Mouse (Mus musculus): ENCODE measurements around the gene Lmo2. TPM values are rescaled to one million over a fixed set of nuclear protein-coding genes. Genes with fewer than 3 reads are reported as not detected.

The Lmo2 gene
- total and polyA plus RNA-seq, 3 experiments, result 43.3 to 108 (median 63.6) TPM

DNA sequence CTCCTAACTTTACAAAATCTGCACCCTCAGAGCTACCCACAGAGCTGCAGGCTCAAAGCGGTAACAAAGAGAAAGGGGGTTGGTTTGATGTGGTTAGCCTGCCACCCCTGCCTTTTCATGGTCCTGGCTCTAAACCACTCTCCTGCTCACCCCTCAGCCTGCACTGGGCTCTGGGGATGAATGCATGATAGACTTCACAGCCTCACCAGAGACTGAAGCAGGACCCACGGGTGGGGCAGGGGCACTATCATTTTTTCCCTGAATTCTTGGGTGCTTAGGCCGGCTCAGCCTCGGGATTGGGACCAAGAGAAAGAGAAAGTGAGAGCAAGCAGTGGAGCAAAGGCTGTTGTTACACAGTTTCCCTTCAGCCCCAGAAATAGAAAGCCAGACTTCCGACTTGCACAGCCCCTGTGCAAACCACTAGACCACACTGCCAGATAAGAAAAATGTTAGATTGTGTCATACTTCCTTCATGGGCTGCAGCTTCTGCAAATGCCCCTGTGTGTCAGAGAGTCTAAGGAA, 12.2 kb upstream of the Lmo2 start:
- DNase-seq (ENCODE audit: extremely low read depth), result peak; percentile 71
- Histone ChIP-seq H3K9ac (ENCODE audit: insufficient read depth, low read depth) (peak overlapping the region; percentile 3; the same call in 1 of the 2 replicates), H3K79me2 (replicated peaks; ENCODE audit: control insufficient read depth, extremely low read depth, insufficient read depth, poor library complexity, severe bottlenecking) (no peaks in the 10 kb centered on the region), H3K4me2 (ENCODE audit: insufficient read depth, low read depth, poor library complexity, severe bottlenecking) (peak overlapping the region; percentile 25), H3K4me3 (replicated peaks in 1 of 3; ENCODE audit: low read depth in 2 of 3, low read length in 2 of 3, poor library complexity in 1 of 3) (peak overlapping the region in 1 of 3 experiments; percentile 6), H3K27ac (ENCODE audit: insufficient read depth, low read depth) (peak overlapping the region; percentile 47), H3K4me1 (ENCODE audit: control insufficient read depth in 1 of 2, insufficient read depth in 2 of 2) (peaks cover 38 to 52% of the 10 kb centered on the region in 2 experiments), H3K36me3 (replicated peaks in 1 of 2; ENCODE audit: control insufficient read depth in 1 of 2, insufficient read depth in 1 of 2, low read length in 1 of 2) (no peaks in the 10 kb centered on the region), H3K27me3 (replicated peaks) (no peaks in the 10 kb centered on the region), H3K9me3 (replicated peaks; ENCODE audit: low read length) (no peaks in the 10 kb centered on the region)
- TF ChIP-seq PAX5 (IDR thresholded peaks at IDR 0.05; ENCODE audit: low read length) (no peak), MAFK (IDR thresholded peaks at IDR 0.05; ENCODE audit: insufficient replicate concordance, low read length) (no peak), UBTF (IDR thresholded peaks at IDR 0.05; ENCODE audit: low read depth, low read length) (no peak), ETS1 (conservative IDR thresholded peaks at IDR 0.05; ENCODE audit: low read depth, low read length) (0 out of 2 replicates have a peak, but pooled peaks have one; percentile 50), ZKSCAN1 (IDR thresholded peaks at IDR 0.05; ENCODE audit: borderline replicate concordance, low read depth, low read length) (no peak), TCF12 (IDR thresholded peaks at IDR 0.05; ENCODE audit: low read depth, low read length) (no peak), TBP (conservative IDR thresholded peaks at IDR 0.05; ENCODE audit: low read depth, low read length) (no peak), CHD1 (IDR thresholded peaks at IDR 0.05; ENCODE audit: low read depth, low read length) (no peak), NRF1 (IDR thresholded peaks at IDR 0.05; ENCODE audit: low read depth, low read length) (no peak), ZMIZ1 (IDR thresholded peaks at IDR 0.05; ENCODE audit: low read depth, low read length) (no peak), JUND (conservative IDR thresholded peaks at IDR 0.05; ENCODE audit: low read depth, low read length) (no peak), MXI1 (IDR thresholded peaks at IDR 0.05; ENCODE audit: low read depth, low read length) (no peak), USF1 (IDR thresholded peaks at IDR 0.05; ENCODE audit: low read depth, low read length) (no peak), GABPA (IDR thresholded peaks at IDR 0.05; ENCODE audit: insufficient replicate concordance, low read depth, low read length) (no peak), SMC3 (IDR thresholded peaks at IDR 0.05; ENCODE audit: low read depth, low read length) (no peak), ELF1 (IDR thresholded peaks at IDR 0.05; ENCODE audit: low read depth, low read length) (no peak), EP300 (IDR thresholded peaks at IDR 0.05; ENCODE audit: low read length) (no peak), MEF2A (IDR thresholded peaks at IDR 0.05; ENCODE audit: borderline replicate concordance, low read depth, low read length) (peak; percentile 87), RCOR1 (conservative IDR thresholded peaks at IDR 0.05; ENCODE audit: low read depth, low read length) (0 out of 2 replicates have a peak, but pooled peaks have one; percentile 8), IRF4 (IDR thresholded peaks at IDR 0.05; ENCODE audit: low read depth, low read length) (0 out of 2 replicates have a peak, but pooled peaks have one; percentile 14)
- dilution Hi-C loops (cut with MboI; ENCODE audit: extremely low pct_ligation_motif_present, extremely low pct_unique_long_range_greater_than_20kb, low sequenced_read_pairs), result no loop called here
- in situ Hi-C loops (cut with MboI; ENCODE audit: low pct_ligation_motif_present, low pct_unique_long_range_greater_than_20kb, low sequenced_read_pairs), result no loop called here

DNA sequence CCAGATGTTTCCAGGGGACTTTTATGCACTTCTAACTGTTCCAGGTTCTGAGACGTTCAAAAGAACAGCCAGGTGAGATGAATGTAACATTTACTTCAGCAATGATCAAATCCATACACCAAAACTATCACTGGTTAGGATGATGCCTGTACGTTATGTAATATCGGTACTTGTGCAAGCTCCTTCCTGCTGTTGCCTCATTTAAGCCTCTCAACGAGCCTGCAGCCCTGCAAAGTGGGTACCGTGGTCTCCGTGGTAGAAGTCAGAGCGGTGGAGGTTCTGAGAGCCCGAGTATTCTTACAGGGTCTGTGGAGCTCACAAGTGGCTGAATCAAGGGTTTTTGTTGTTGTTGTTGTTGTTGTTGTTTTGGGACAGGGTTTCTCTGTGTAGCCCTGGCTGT, 10.9 kb upstream of the Lmo2 start:
- no peak overlapping the region for H3K4me3 ChIP-seq (replicated peaks in 1 of 3; ENCODE audit: low read depth in 2 of 3, low read length in 2 of 3, poor library complexity in 1 of 3)
- TF ChIP-seq MAX (IDR thresholded peaks at IDR 0.05; ENCODE audit: low read length) (no peak), MAZ (IDR thresholded peaks at IDR 0.05; ENCODE audit: low read depth, low read length) (no peak), PAX5 (IDR thresholded peaks at IDR 0.05; ENCODE audit: low read length) (no peak), NELFE (IDR thresholded peaks at IDR 0.05; ENCODE audit: low read depth, low read length) (no peak), SMC3 (IDR thresholded peaks at IDR 0.05; ENCODE audit: low read depth, low read length) (no peak), MXI1 (IDR thresholded peaks at IDR 0.05; ENCODE audit: low read depth, low read length) (no peak), USF2 (conservative IDR thresholded peaks at IDR 0.05; ENCODE audit: low read depth, low read length) (no peak), POLR2AphosphoS2 (IDR thresholded peaks at IDR 0.05; ENCODE audit: low read depth, low read length) (no peak), RCOR1 (conservative IDR thresholded peaks at IDR 0.05; ENCODE audit: low read depth, low read length) (no peak), ZMIZ1 (IDR thresholded peaks at IDR 0.05; ENCODE audit: low read depth, low read length) (no peak), NRF1 (IDR thresholded peaks at IDR 0.05; ENCODE audit: low read depth, low read length) (no peak), GABPA (IDR thresholded peaks at IDR 0.05; ENCODE audit: insufficient replicate concordance, low read depth, low read length) (no peak), ZC3H11A (IDR thresholded peaks at IDR 0.05; ENCODE audit: low read depth, low read length) (no peak), UBTF (IDR thresholded peaks at IDR 0.05; ENCODE audit: low read depth, low read length) (no peak), KAT2A (IDR thresholded peaks at IDR 0.05; ENCODE audit: insufficient replicate concordance, low read length) (no peak), HCFC1 (IDR thresholded peaks at IDR 0.05; ENCODE audit: low read depth, low read length) (no peak), MAFK (IDR thresholded peaks at IDR 0.05; ENCODE audit: insufficient replicate concordance, low read length) (no peak)
- no peaks in the 10 kb centered on the region for H3K79me2 ChIP-seq (replicated peaks; ENCODE audit: control insufficient read depth, extremely low read depth, insufficient read depth, poor library complexity, severe bottlenecking)
- DNase-seq (ENCODE audit: extremely low read depth), result no peak
- H3K9me3 ChIP-seq (replicated peaks; ENCODE audit: low read length), result no peaks in the 10 kb centered on the region
- dilution Hi-C loops (cut with MboI; ENCODE audit: extremely low pct_ligation_motif_present, extremely low pct_unique_long_range_greater_than_20kb, low sequenced_read_pairs) (no loop called here), in situ Hi-C loops (cut with MboI; ENCODE audit: low pct_ligation_motif_present, low pct_unique_long_range_greater_than_20kb, low sequenced_read_pairs) (no loop called here)
- H3K27me3 ChIP-seq (replicated peaks), result no peaks in the 10 kb centered on the region
- no peak overlapping the region for H3K4me2 ChIP-seq (ENCODE audit: insufficient read depth, low read depth, poor library complexity, severe bottlenecking)
- no peaks in the 10 kb centered on the region for H3K36me3 ChIP-seq (replicated peaks in 1 of 2; ENCODE audit: control insufficient read depth in 1 of 2, insufficient read depth in 1 of 2, low read length in 1 of 2)
- H3K4me1 ChIP-seq (ENCODE audit: control insufficient read depth in 1 of 2, insufficient read depth in 2 of 2), result peaks cover 28 to 39% of the 10 kb centered on the region in 2 experiments
- no peak overlapping the region for H3K27ac ChIP-seq (ENCODE audit: insufficient read depth, low read depth)
- H3K9ac ChIP-seq (ENCODE audit: insufficient read depth, low read depth), result no peak overlapping the region
